Mouse (Mus musculus): ENCODE measurements at regions not wholly inside any gene's neighbourhood (a gene's known extent, or its start where the extent isn't known, plus 50 kb on each side); places are given as distances from the start of the nearest gene placed in this dataset.

DNA sequence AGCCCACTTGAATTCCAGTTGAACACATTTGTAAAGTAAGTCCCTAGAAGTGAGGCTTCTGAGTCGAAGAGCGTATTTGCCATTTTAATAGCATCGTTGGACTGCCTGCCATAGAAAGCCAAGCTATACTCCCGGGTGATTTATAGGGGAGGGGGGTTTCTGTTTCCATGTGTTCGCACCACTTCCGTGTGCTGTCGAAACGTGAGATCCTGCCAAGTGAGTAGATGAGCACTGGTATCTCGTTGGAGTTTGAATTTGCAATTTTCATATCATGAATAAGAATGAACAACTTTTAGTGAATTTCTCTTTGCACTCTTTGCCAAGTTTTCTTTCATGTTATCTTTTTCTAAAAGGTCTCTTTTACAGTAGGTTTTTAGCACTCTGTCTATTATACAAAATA lies 128.7 kb downstream of the Tle3 start:
- Histone ChIP-seq H3K27me3 (ENCODE audit: control insufficient read depth, insufficient read depth, low read length) (no peaks in the 10 kb centered on the region), H3K4me1 (replicated peaks; ENCODE audit: control insufficient read depth in 2 of 2, insufficient read depth in 2 of 2, low read length in 1 of 2) (no peaks in the 10 kb centered on the region), H3K9me3 (ENCODE audit: control insufficient read depth, low read length) (no peaks in the 10 kb centered on the region), H3K36me3 (replicated peaks; ENCODE audit: control insufficient read depth, insufficient read depth, low read depth) (no peaks in the 10 kb centered on the region), H3K27ac (no peak overlapping the region), H3K9ac (replicated peaks) (no peak overlapping the region), H3K4me2 (ENCODE audit: low read depth) (no peak overlapping the region), H3K4me3 (ENCODE audit: insufficient read depth in 1 of 2, low read depth in 2 of 2, low read length in 2 of 2) (no peak overlapping the region)
- no peak for TF ChIP-seq EP300 (IDR thresholded peaks at IDR 0.05; ENCODE audit: low read depth)
- no peak for ATAC-seq (ENCODE audit: insufficient read depth)
- 71% methylated on average over 9 of the region's 9 CpGs for WGBS (ENCODE audit: insufficient replicate concordance)
- no peak for DNase-seq (ENCODE audit: low read depth in 3 of 3, low spot score in 3 of 3)

DNA sequence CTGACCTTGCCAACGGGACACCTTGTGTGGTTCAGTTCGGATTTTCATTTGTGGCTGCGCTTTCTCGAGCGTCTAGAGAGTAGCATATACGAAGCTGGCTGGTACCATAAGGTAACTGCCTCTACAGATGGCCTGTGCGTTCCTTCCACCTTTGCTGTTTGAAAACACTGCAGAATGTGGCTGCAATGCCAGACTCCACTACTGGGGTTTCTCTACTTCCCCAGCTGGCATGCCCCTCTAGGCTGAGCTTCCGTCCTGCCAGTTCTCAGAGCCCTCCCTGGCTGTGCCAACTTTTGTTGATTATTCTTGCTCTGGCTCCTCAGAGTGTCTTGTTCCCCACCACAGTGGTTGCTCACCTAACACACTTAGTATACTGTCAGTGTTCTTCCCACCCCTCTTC lies 120.7 kb downstream of the Tle3 start:
- 67% methylated on average over 8 of the region's 8 CpGs for WGBS (ENCODE audit: insufficient replicate concordance)

DNA sequence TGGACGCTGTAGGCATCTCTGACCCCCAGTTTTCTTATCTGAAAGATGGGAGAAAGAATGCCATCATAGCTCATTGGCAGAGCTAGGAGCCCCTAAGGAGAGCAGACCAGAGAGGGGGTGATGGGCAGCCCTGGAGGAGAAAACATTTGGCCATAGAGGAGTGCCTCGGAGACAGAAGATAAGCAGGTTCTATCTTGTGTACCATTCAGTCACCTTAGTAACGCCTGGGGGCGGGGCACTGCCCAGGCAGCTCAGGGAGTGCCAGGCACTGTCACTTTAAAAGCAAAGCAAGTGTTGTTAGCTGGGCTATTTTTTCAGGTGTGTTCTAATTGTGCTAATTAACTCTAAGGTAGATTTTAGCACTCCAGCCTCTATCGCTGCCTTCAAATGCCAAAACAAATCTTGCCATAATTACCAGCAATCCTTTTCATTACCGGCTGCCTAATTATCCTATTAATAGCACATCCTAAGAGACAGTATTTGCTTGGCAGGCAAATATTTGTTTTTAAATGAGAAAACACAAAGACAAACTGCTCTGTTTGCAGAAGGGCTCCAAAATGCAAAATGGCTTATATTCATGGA lies 119.1 kb downstream of the Tle3 start:
- Histone ChIP-seq H3K27me3 (ENCODE audit: control insufficient read depth, insufficient read depth, low read length) (no peaks in the 10 kb centered on the region; the same call in 1 of the 2 replicates), H3K36me3 (replicated peaks; ENCODE audit: control insufficient read depth, insufficient read depth, low read depth) (no peaks in the 10 kb centered on the region), H3K4me3 (ENCODE audit: insufficient read depth in 1 of 2, low read depth in 2 of 2, low read length in 2 of 2) (no peak overlapping the region), H3K27ac (no peak overlapping the region), H3K4me1 (replicated peaks; ENCODE audit: control insufficient read depth in 2 of 2, insufficient read depth in 2 of 2, low read length in 1 of 2) (no peaks in the 10 kb centered on the region), H3K9me3 (ENCODE audit: control insufficient read depth, low read length) (no peaks in the 10 kb centered on the region), H3K9ac (replicated peaks) (no peak overlapping the region), H3K4me2 (ENCODE audit: low read depth) (no peak overlapping the region)
- ATAC-seq (ENCODE audit: insufficient read depth) (no peak), DNase-seq (ENCODE audit: low read depth in 3 of 3, low spot score in 3 of 3) (no peak)
- WGBS (ENCODE audit: insufficient replicate concordance): 35% methylated on average over 6 of the region's 6 CpGs
- no peak for TF ChIP-seq CTCF (IDR thresholded peaks at IDR 0.05; ENCODE audit: low read depth)
- no peak for TF ChIP-seq EP300 (IDR thresholded peaks at IDR 0.05; ENCODE audit: low read depth)

More for the DNA sequence above, 120.7 kb downstream of the Tle3 start:
- H3K9ac ChIP-seq (replicated peaks): no peak overlapping the region
- no peaks in the 10 kb centered on the region; the same call in 1 of the 2 replicates for H3K27me3 ChIP-seq (ENCODE audit: control insufficient read depth, insufficient read depth, low read length)
- DNase-seq (ENCODE audit: low read depth in 3 of 3, low spot score in 3 of 3) (no peak), ATAC-seq (ENCODE audit: insufficient read depth) (no peak)
- no peak for TF ChIP-seq EP300 (IDR thresholded peaks at IDR 0.05; ENCODE audit: low read depth)
- TF ChIP-seq CTCF (IDR thresholded peaks at IDR 0.05; ENCODE audit: low read depth): no peak
- H3K4me3 ChIP-seq (ENCODE audit: insufficient read depth in 1 of 2, low read depth in 2 of 2, low read length in 2 of 2): no peak overlapping the region
- H3K4me1 ChIP-seq (replicated peaks; ENCODE audit: control insufficient read depth in 2 of 2, insufficient read depth in 2 of 2, low read length in 1 of 2): no peaks in the 10 kb centered on the region
- no peak overlapping the region for H3K4me2 ChIP-seq (ENCODE audit: low read depth)
- no peak overlapping the region for H3K27ac ChIP-seq
- no peaks in the 10 kb centered on the region for H3K9me3 ChIP-seq (ENCODE audit: control insufficient read depth, low read length)
- H3K36me3 ChIP-seq (replicated peaks; ENCODE audit: control insufficient read depth, insufficient read depth, low read depth): no peaks in the 10 kb centered on the region

DNA sequence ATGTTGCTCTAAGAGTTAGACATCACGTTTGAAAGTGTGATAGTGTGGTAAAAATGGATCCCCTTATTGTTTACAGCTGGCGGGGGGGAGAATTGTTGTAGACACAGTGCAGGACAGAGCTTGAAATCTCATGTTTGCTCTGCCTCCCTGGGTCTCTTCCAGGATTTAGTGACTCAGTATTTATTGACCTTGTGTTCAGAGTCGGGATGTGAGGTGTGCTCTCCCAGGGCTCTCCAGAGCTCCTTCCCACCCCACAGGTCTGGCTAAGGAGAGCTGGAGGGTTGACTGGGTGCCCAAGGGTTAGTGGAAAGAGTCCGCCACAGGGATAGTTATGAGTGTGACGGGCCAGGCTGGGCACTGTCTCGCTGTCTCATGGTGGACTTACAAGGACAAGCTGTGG lies 117.8 kb downstream of the Tle3 start:
- Histone ChIP-seq H3K36me3 (replicated peaks; ENCODE audit: control insufficient read depth, insufficient read depth, low read depth) (no peaks in the 10 kb centered on the region), H3K27me3 (ENCODE audit: control insufficient read depth, insufficient read depth, low read length) (no peaks in the 10 kb centered on the region; the same call in 1 of the 2 replicates), H3K9ac (replicated peaks) (no peak overlapping the region), H3K27ac (no peak overlapping the region), H3K4me1 (replicated peaks; ENCODE audit: control insufficient read depth in 2 of 2, insufficient read depth in 2 of 2, low read length in 1 of 2) (no peaks in the 10 kb centered on the region), H3K9me3 (ENCODE audit: control insufficient read depth, low read length) (no peaks in the 10 kb centered on the region), H3K4me3 (ENCODE audit: insufficient read depth in 1 of 2, low read depth in 2 of 2, low read length in 2 of 2) (no peak overlapping the region), H3K4me2 (ENCODE audit: low read depth) (no peak overlapping the region)
- DNase-seq (ENCODE audit: low read depth in 3 of 3, low spot score in 3 of 3): no peak
- 60% methylated on average over 6 of the region's 6 CpGs for WGBS (ENCODE audit: insufficient replicate concordance)
- no peak for ATAC-seq (ENCODE audit: insufficient read depth)
- no peak for TF ChIP-seq CTCF (IDR thresholded peaks at IDR 0.05; ENCODE audit: low read depth)
- TF ChIP-seq EP300 (IDR thresholded peaks at IDR 0.05; ENCODE audit: low read depth): no peak

DNA sequence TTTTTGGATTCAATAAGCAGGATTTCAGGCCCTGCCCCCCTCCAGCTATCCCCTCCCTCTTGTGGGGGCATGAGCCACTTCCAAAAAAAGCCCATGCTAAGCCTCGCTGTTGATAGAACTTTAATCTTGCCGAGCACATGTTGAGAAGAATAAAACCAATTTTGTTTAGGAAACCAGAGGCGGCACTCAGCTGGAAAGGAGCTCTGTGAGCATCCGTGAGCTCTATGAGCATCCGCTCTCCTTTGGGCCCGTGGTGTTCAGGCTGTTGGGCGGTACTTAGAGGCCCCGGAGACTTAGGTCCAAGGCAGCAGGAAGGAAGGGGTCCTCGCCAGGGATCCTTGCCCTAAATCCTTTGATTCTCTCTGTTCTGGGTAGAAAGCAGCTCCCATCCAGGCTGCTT lies 117.0 kb downstream of the Tle3 start:
- Histone ChIP-seq H3K9ac (replicated peaks) (no peak overlapping the region), H3K4me1 (replicated peaks; ENCODE audit: control insufficient read depth in 2 of 2, insufficient read depth in 2 of 2, low read length in 1 of 2) (no peaks in the 10 kb centered on the region), H3K4me3 (ENCODE audit: insufficient read depth in 1 of 2, low read depth in 2 of 2, low read length in 2 of 2) (no peak overlapping the region), H3K36me3 (replicated peaks; ENCODE audit: control insufficient read depth, insufficient read depth, low read depth) (no peaks in the 10 kb centered on the region), H3K27ac (no peak overlapping the region), H3K27me3 (ENCODE audit: control insufficient read depth, insufficient read depth, low read length) (no peaks in the 10 kb centered on the region; the same call in 1 of the 2 replicates), H3K4me2 (ENCODE audit: low read depth) (no peak overlapping the region), H3K9me3 (ENCODE audit: control insufficient read depth, low read length) (no peaks in the 10 kb centered on the region)
- 32% methylated on average over 9 of the region's 9 CpGs for WGBS (ENCODE audit: insufficient replicate concordance)
- no peak for DNase-seq (ENCODE audit: low read depth in 3 of 3, low spot score in 3 of 3)
- no peak for TF ChIP-seq EP300 (IDR thresholded peaks at IDR 0.05; ENCODE audit: low read depth)
- no peak for TF ChIP-seq CTCF (IDR thresholded peaks at IDR 0.05; ENCODE audit: low read depth)
- no peak for ATAC-seq (ENCODE audit: insufficient read depth)
